Mouse (Mus musculus): ENCODE measurements at regions not wholly inside any gene's neighbourhood (a gene's known extent, or its start where the extent isn't known, plus 50 kb on each side); places are given as distances from the start of the nearest gene placed in this dataset.

- H3K4me1 ChIP-seq (replicated peaks; ENCODE audit: insufficient read depth, low read length): no peaks in the 10 kb centered on the region
- no peak overlapping the region for H3K27ac ChIP-seq
- H3K27me3 ChIP-seq (ENCODE audit: insufficient read depth, low read length): no peaks in the 10 kb centered on the region
- no peak for ATAC-seq (replicated peaks; ENCODE audit: low FRiP score, low read depth)
- no peak for DNase-seq (ENCODE audit: low spot score)
- no peak overlapping the region for H3K4me3 ChIP-seq (replicated peaks; ENCODE audit: low read depth, low read length)
- no peak for TF ChIP-seq CTCF (IDR thresholded peaks at IDR 0.05; ENCODE audit: low read depth)
- H3K9ac ChIP-seq (ENCODE audit: low read depth, low read length): no peak overlapping the region
- WGBS: 89% methylated on average over 4 of the region's 4 CpGs
- no peaks in the 10 kb centered on the region for H3K9me3 ChIP-seq (replicated peaks; ENCODE audit: low read length)
- no peak overlapping the region for H3K4me2 ChIP-seq (ENCODE audit: low read length)
- no peaks in the 10 kb centered on the region for H3K36me3 ChIP-seq (ENCODE audit: insufficient read depth, low read length)
Observed at GRCm38 (mm10) chr3:147802546-147802945, 950.4 kb downstream of the Ttll7 start.

- Histone ChIP-seq H3K9ac (ENCODE audit: low read depth, low read length) (no peak overlapping the region), H3K9me3 (replicated peaks; ENCODE audit: low read length) (no peaks in the 10 kb centered on the region), H3K27me3 (ENCODE audit: insufficient read depth, low read length) (no peaks in the 10 kb centered on the region), H3K4me3 (replicated peaks; ENCODE audit: low read depth, low read length) (no peak overlapping the region), H3K27ac (no peak overlapping the region), H3K36me3 (ENCODE audit: insufficient read depth, low read length) (no peaks in the 10 kb centered on the region), H3K4me2 (ENCODE audit: low read length) (no peak overlapping the region), H3K4me1 (replicated peaks; ENCODE audit: insufficient read depth, low read length) (no peaks in the 10 kb centered on the region)
- ATAC-seq (replicated peaks; ENCODE audit: low FRiP score, low read depth) (no peak), DNase-seq (ENCODE audit: low spot score) (no peak)
- 75% methylated on average over 8 of the region's 8 CpGs for WGBS
- TF ChIP-seq CTCF (IDR thresholded peaks at IDR 0.05; ENCODE audit: low read depth): no peak
Observed at GRCm38 (mm10) chr3:147796524-147796923, 944.4 kb downstream of the Ttll7 start.

- H3K27ac ChIP-seq: no peak overlapping the region
- no peak overlapping the region for H3K9ac ChIP-seq (ENCODE audit: low read depth, low read length)
- H3K9me3 ChIP-seq (replicated peaks; ENCODE audit: low read length): no peaks in the 10 kb centered on the region
- TF ChIP-seq CTCF (IDR thresholded peaks at IDR 0.05; ENCODE audit: low read depth): no peak
- H3K36me3 ChIP-seq (ENCODE audit: insufficient read depth, low read length): no peaks in the 10 kb centered on the region
- ATAC-seq (replicated peaks; ENCODE audit: low FRiP score, low read depth): no peak
- H3K4me1 ChIP-seq (replicated peaks; ENCODE audit: insufficient read depth, low read length): no peaks in the 10 kb centered on the region
- H3K27me3 ChIP-seq (ENCODE audit: insufficient read depth, low read length): no peaks in the 10 kb centered on the region
- no peak overlapping the region for H3K4me3 ChIP-seq (replicated peaks; ENCODE audit: low read depth, low read length)
- DNase-seq (ENCODE audit: low spot score): no peak
- H3K4me2 ChIP-seq (ENCODE audit: low read length): no peak overlapping the region
Observed at GRCm38 (mm10) chr3:147795116-147795515, 942.9 kb downstream of the Ttll7 start.

DNA sequence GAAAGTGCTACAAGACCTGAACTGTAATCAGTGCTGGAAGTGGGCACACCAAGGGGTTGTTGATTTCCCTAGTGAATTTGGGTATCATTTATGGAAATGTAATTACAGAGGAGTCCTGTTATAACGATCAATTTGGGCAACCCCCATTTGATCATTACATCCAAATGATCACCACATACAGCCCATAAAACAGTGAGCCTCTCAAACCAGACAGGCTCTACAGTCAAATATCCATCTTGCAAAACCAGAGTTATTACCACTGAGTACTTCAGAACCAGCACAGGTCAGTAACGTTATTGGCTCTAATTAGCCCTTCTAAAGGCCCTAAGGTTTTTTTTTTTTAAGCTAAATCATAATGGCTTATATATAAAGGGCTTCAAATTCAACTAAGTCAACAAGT is 934.4 kb downstream of the Ttll7 start:
- H3K9me3 ChIP-seq (replicated peaks; ENCODE audit: low read length): no peaks in the 10 kb centered on the region
- H3K36me3 ChIP-seq (ENCODE audit: insufficient read depth, low read length): no peaks in the 10 kb centered on the region
- WGBS: 74% methylated on average over 2 of the region's 2 CpGs
- ATAC-seq (replicated peaks; ENCODE audit: low FRiP score, low read depth): no peak
- H3K4me2 ChIP-seq (ENCODE audit: low read length): no peak overlapping the region
- H3K9ac ChIP-seq (ENCODE audit: low read depth, low read length): no peak overlapping the region
- no peaks in the 10 kb centered on the region for H3K4me1 ChIP-seq (replicated peaks; ENCODE audit: insufficient read depth, low read length)
- no peak overlapping the region for H3K27ac ChIP-seq
- H3K27me3 ChIP-seq (ENCODE audit: insufficient read depth, low read length): no peaks in the 10 kb centered on the region
- no peak for TF ChIP-seq CTCF (IDR thresholded peaks at IDR 0.05; ENCODE audit: low read depth)
- no peak for DNase-seq (ENCODE audit: low spot score)
- H3K4me3 ChIP-seq (replicated peaks; ENCODE audit: low read depth, low read length): no peak overlapping the region

- no peaks in the 10 kb centered on the region for H3K27me3 ChIP-seq (ENCODE audit: insufficient read depth, low read length)
- H3K36me3 ChIP-seq (ENCODE audit: insufficient read depth, low read length): no peaks in the 10 kb centered on the region
- DNase-seq (ENCODE audit: low spot score) (no peak), ATAC-seq (replicated peaks; ENCODE audit: low FRiP score, low read depth) (no peak)
- H3K9ac ChIP-seq (ENCODE audit: low read depth, low read length): no peak overlapping the region
- no peak overlapping the region for H3K27ac ChIP-seq
- no peak for TF ChIP-seq CTCF (IDR thresholded peaks at IDR 0.05; ENCODE audit: low read depth)
- H3K4me2 ChIP-seq (ENCODE audit: low read length): no peak overlapping the region
- H3K4me1 ChIP-seq (replicated peaks; ENCODE audit: insufficient read depth, low read length): no peaks in the 10 kb centered on the region
- H3K9me3 ChIP-seq (replicated peaks; ENCODE audit: low read length): no peaks in the 10 kb centered on the region
- WGBS: 65% methylated on average over 1 of the region's 1 CpGs
- no peak overlapping the region for H3K4me3 ChIP-seq (replicated peaks; ENCODE audit: low read depth, low read length)
Observed at GRCm38 (mm10) chr3:147750842-147751191, 898.6 kb downstream of the Ttll7 start.

DNA sequence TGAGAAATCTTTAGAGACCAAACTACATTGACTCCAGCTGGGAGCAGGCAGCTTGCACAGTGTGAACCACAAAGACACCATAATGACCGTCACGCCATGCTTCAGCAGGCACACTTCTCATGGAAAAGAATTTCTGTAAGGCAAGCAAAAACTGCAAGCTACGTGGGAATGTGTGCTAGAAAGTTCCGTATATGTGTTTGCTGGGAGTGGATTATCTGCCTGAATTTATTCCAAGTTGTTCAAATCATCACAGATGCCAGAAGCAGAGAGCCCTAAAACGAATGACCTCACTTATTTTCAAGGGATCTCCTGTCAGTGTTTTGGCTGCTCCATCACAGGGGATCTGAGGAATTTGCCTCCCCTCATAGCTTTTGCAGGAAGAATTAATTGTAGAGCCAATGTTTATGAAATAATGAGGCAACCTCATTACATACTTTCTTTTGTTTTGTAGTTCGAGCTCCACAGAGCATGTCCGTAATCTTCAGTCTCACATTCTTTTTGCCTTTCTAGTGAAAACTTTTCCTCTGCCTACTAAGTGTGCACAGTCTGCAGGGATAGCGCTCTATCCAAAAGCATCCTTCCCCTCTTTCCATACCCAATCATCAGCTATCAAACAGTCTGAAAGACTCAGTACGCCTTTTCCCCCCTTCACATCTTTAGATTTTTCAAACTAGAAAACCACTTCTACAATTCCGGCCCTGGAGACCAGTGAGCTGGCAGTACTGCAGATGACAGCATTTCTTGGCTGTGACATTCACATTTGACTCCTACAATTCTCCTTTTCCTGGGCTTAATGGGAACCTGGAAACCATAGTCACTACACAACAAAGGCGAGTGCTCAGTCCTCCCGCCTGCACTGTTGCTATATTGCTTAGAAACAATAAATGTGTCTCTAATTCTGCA is 898.0 kb downstream of the Ttll7 start:
- ATAC-seq (replicated peaks; ENCODE audit: low FRiP score, low read depth) (no peak), DNase-seq (ENCODE audit: low spot score) (peak; percentile 6)

More for the DNA sequence above, 898.0 kb downstream of the Ttll7 start:
- Histone ChIP-seq H3K27me3 (ENCODE audit: insufficient read depth, low read length) (no peaks in the 10 kb centered on the region), H3K27ac (no peak overlapping the region), H3K9ac (ENCODE audit: low read depth, low read length) (no peak overlapping the region), H3K4me2 (ENCODE audit: low read length) (no peak overlapping the region), H3K4me1 (replicated peaks; ENCODE audit: insufficient read depth, low read length) (no peaks in the 10 kb centered on the region), H3K4me3 (replicated peaks; ENCODE audit: low read depth, low read length) (no peak overlapping the region), H3K36me3 (ENCODE audit: insufficient read depth, low read length) (no peaks in the 10 kb centered on the region), H3K9me3 (replicated peaks; ENCODE audit: low read length) (no peaks in the 10 kb centered on the region)
- no peak for TF ChIP-seq CTCF (IDR thresholded peaks at IDR 0.05; ENCODE audit: low read depth)
- 58% methylated on average over 12 of the region's 12 CpGs for WGBS
